Mouse (Mus musculus) cerebellum, adult (tissue): ENCODE measurements at regions not wholly inside any gene's neighbourhood (a gene's known extent, or its start where the extent isn't known, plus 50 kb on each side); places are given as distances from the start of the nearest gene placed in this dataset.

Source experiments
- ATAC-seq: cut with Nextera tagmentation; 2 replicates; pipeline ENCODE4 v1.9.2; 2017; ENCODE audit warnings: mild to moderate bottlenecking, moderate library complexity, mixed read lengths; ENCODE audit not compliant: insufficient number of reproducible peaks, low FRiP score, low TSS enrichment

DNA sequence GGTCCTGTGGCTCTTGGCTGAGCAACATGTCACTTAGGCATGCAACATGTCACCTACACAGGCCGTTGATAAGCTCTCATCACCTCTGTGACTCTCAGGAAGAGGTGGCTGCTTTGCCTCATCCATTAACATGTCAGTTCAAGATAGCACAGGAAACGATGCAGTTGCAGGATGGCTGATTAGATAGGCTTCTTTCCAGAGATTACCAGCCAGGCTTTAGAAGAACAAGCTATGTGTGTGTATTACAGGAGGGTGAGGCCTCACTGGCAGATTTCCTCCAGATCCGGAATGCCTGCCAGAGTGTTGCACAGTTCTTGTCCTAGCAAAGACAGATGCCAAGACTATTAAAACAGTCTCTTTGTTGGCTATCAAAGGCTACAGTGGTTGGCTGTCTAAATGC is 220.2 kb upstream of the Ank start:
- ATAC-seq = no peak

- ATAC-seq = no peak
Measured at GRCm38 (mm10) chr15:27258984-27259853, 207.3 kb upstream of the Ank start.

- no peak for ATAC-seq
Measured at GRCm38 (mm10) chr15:27259854-27260191, 206.7 kb upstream of the Ank start.

DNA sequence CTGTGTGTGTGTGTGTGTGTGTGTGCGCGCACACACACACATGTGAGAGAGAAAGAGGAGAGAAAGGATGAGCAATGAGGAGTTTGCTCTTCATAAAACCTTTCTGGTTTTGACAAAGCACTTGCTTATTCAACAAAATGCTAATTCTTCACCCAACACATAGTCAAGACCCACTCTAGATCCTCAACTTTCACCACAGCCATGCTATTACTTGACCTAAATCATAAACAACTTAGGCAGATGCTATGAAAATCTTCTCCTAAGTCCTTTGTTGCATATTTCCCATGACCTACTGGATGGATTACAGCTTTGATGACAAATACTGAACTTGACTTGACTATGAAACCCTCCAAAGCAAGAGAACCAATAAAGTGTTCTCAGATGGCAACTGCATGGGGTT is 196.3 kb upstream of the Ank start:
- no peak for ATAC-seq

GRCm38 (mm10) chr15:27282279-27282678 is 184.2 kb upstream of the Ank start:
- ATAC-seq = no peak

DNA sequence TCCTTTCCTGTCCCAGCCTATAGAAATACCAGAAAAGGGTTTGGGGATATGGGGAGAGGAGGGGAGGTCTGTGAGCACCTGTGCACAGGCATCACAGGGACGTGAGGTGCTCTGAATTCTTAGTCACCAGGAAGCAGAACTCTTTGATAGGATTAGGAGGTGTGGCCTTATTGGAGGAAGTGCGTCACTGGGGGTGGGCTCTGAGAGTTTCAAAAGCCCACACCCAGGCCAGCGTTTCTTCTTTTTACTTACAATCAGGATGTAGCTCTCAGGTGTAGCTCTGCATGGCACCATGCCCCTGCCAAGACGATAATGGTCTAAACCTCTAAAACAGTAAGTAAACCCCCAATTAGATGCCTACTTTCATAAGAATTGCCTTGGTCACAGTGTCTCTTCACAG is 162.6 kb upstream of the Ank start:
- no peak for ATAC-seq

- ATAC-seq = no peak
Measured at GRCm38 (mm10) chr15:27304256-27304655, 162.2 kb upstream of the Ank start.

- ATAC-seq = no peak
Measured at GRCm38 (mm10) chr15:27305035-27305434, 161.4 kb upstream of the Ank start.

DNA sequence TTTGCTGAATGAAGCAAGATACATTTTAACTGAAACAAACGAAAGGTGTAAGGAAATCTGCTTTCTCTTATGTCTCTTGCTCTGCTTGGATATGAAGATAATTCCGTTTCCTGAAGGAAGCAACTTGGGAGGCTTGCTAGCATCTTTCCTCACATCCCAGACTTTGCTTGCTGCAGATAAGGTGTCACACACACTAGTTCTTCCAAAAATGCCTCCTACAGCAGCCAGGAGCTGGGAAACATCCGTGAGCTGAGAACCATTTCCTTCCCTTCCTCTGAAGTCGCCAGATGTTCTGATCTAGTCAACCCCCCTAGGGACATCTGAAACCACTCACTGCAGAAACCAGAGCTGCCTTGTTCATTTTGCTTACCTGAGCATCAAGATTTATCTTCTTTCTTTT is 157.8 kb upstream of the Ank start:
- ATAC-seq = no peak

GRCm38 (mm10) chr15:27315964-27316745 is 150.3 kb upstream of the Ank start:
- no peak for ATAC-seq

DNA sequence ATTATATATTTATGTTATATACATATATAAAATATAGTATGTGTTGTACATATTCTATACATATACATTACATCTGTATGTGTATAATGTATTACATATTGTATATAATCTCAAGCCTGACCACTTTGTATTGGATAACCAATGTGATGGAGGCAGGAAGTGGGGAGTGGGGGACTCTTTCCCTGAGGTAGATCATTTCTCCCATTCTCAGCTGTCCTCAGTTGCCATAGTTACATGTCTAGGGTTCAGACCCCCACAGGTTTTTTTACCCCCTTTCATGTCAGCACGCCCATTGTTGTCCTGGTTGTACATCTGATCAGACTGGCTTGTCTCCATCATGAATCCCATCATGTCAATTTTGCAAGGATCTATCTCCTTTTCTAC is 149.7 kb upstream of the Ank start:
- no peak for ATAC-seq

GRCm38 (mm10) chr15:27321915-27322665 is 144.4 kb upstream of the Ank start:
- no peak for ATAC-seq

DNA sequence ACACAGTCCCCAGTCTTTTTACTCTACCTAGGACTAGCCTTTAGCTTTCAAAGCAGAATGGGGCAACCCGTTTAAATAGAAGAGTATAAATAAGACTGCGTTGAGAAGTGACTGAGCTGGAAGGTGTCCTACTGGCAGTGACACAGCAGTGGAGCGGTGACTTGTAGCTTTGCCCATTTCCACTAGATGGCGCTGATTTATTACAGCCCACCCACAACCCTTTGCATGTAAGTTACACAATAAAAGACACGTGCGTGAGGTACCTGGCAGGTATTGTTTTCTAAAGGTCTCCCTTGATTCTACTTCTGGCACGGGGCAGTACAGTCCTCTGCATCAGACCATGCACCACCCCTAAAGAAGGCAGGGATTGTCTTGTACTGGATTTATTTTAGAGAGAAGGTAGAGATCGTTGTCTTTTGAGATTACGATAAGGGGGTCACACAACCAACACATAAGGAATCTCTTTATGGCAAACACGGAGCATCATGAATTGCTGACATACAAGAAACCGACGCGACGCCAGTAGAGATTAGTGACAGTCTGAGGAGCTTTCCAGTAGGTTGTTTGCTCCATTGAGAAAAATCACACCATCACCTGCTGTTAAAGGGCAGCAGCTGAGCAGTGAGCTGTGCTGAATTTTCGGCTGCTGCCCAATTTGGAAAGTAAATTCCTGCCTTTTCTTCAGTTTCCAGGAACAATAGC is 140.5 kb upstream of the Ank start:
- peak; percentile 80 for ATAC-seq

DNA sequence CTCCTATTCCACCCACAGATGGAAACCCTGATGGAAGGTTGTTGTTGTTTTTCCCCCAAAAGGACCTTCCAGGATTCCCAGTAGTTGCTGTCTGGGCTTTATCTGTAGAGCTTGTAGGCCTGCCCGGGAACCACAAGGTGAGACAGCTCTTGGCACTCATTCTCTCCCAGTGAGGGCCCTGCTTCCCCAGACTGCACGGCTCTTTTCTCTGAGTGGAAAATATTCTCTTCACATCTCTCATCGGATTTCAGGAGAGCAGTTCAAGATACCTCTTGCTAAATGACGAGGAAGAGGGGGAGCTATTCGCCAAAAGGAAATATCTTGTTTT is 140.0 kb upstream of the Ank start:
- peak; percentile 50; the same call in 1 of the 2 replicates for ATAC-seq

DNA sequence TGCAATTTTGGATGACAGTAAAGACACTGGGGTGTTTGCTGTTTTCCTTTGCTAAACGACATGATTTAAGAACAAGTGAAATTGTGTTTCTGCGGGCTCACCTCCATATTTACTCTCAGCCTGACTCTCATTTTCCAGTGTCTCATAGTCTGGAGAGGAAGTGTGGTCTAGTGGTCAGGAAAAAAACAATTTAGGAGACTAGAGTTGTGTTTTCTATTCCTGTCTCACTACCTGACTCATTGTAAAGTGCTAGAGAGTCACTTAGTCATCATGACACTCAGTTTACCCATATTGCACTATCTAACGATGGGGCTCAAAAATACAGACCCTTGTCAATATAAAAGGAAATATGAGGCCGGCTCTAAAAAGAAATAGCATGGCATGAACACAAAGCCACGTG is 138.7 kb upstream of the Ank start:
- no peak for ATAC-seq

- ATAC-seq = no peak
Measured at GRCm38 (mm10) chr15:27328441-27328840, 138.0 kb upstream of the Ank start.

DNA sequence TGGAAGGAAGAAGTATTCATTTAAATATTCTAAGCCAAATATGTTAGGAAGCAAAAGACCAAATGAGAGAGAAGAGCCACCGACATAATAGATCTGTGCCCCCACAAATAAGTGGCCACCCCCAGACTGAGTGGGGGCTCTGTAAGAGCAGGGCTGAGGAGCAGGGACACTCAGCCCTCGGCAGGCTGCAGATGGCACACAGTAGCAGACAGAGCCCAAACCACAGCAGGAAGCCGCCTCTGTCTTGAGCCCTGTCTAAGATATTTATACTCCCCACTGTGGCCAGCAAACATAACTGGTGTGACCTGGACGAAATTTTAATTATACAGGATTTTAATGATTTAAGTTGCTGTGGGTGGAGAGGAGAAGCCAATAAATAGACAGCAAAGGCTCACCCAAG is 126.4 kb upstream of the Ank start:
- ATAC-seq = peak; percentile 37; the same call in 1 of the 2 replicates

- peak; percentile 98 for ATAC-seq
Measured at GRCm38 (mm10) chr15:27341518-27341976, 124.9 kb upstream of the Ank start.

DNA sequence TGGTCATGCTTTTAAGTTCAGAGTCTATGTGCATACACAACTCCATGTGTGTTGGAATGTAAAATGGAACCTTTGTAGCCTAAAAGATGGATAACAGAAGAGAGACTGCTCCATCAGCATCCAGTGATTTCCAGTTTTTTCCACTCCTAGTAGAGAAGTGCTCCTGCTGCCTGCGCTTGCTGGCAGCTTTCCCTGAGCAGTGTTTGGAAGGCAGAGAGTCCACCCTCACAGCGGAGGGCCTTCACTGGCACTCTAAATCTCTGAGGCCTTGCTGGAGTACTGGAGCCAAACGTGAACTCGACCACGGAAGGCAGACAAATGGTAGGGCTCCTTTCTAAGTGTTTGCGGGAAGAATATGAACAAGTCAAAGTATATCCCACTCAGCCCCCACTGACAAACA is 108.0 kb upstream of the Ank start:
- peak; percentile 83 for ATAC-seq

DNA sequence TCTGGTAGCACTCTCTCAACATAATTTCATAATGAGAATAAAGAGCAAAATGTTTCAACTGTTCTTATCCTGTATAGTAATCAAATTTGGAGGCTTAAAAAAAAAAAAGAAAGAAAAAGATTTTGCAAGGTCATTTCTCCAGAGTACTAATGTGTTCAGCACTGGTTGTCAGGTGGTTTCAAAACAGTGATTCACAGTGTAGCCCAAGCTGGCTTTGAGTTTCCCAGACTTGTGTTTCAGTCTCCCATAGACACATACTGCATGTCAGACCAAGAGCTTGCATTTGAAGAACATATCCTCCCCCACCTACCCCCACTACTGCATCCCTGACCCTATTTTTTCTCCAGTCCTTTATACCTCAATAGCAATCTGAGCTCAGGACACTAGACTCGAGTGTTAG is 107.2 kb upstream of the Ank start:
- no peak for ATAC-seq
